Mouse (Mus musculus) fat pad, adult 2 months (tissue): ENCODE measurements around the gene Gm17949.
"Not testable (repeated sequence)": the region's sequence is repeated elsewhere in the genome, so short reads cannot be mapped to it uniquely, and the experiment has no call there.

Experiments used
- DNase-seq: peaks from one replicate; pipeline ENCODE4 v3.0.0-alpha.2; 2011; ENCODE audit warnings: low read depth, low spot score; ENCODE audit errors: extremely low read depth

Gene Gm17949

DNA sequence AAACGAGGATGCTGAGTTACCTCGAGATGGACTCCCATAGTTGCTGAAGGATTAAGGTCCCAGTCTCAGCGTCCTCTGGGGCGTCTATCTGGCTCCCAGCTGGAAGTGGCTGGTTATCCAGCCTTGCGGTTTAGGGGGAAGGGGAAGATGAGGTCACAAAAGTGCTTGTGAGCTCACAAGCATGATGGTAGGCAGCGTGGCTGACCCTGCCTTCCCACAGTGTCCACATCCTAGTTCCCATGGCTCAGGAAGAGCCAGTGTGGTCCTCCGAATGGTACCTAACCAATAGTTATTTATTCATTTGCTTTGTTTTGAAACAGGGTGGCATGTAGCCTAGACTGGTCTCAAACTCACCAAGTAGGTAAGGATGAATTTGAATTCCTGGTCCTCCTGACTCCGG, 30.3 kb downstream of the Gm17949 start, which contains the start of gene Slc25a41:
Slc25a41 (minus strand) TSS at position 101 of the 400 bp plus-strand sequence.
- no peak for DNase-seq

- DNase-seq: no peak
Measured at GRCm38 (mm10) chr17:57047406-57047805, 36.1 kb downstream of the Gm17949 start.

- DNase-seq: no peak
Measured at GRCm38 (mm10) chr17:57048816-57049215, 37.5 kb downstream of the Gm17949 start.

- not testable (repeated sequence) for DNase-seq
Measured at GRCm38 (mm10) chr17:57051679-57052078, 40.4 kb downstream of the Gm17949 start.

DNA sequence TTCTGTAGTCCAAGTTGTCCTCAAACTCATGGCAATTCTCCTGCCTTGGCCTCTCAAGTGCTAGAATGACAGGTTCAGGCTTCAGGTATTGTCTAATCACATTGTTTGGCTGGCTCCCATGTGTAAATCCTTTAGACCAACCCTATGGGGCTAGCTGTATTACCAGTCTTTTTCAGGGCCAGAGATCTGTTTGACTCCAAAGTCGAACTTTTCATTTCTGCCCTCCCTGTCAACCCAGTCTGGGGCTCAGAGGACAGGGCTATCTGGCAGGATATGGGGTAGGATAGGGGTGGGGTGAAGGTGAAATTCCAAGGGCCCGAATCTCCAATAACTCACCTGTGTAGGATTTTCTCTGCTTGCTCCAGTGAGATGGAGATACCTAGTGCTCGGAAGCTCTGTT, 45.0 kb downstream of the Gm17949 start:
- no peak for DNase-seq

- DNase-seq: no peak
Measured at GRCm38 (mm10) chr17:57058891-57059485, 47.7 kb downstream of the Gm17949 start, which contains the start of gene Crb3. Gene Crb3, plus strand, starts transcription at chr17:57059105.

- no peak for DNase-seq
Measured at GRCm38 (mm10) chr17:57059486-57059977, 48.3 kb downstream of the Gm17949 start, which contains the start of gene Slc25a23. Gene Slc25a23, minus strand, starts transcription at chr17:57059863.

DNA sequence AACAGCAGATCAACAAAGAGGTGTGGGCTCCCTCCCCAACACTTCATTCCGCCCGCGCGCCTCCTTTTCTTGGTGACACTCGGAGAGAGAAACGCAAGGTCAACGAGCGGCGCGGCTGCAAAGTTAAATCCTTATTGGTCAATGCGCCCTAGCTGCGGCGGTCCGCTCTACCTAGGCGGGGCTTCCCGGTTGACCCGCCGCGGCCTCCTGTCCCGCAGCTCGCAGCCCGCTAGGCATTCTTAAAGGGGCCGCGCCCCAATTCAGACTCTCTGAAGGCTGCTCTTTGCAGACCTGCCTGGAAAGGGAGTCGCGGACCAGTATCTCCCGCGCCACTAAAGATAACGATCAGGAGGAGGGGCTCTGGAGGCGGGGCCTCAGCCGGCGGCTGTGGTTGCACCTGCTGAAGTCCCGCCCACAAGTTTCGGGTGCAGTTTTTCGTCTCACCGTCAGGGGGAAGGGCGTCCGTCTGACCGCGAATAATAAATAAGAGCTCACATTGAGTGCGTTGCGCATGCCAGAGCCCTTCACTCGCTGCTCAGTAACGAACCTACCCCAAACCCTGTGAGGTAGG, 49.0 kb downstream of the Gm17949 start:
- peak; percentile 66 for DNase-seq

DNA sequence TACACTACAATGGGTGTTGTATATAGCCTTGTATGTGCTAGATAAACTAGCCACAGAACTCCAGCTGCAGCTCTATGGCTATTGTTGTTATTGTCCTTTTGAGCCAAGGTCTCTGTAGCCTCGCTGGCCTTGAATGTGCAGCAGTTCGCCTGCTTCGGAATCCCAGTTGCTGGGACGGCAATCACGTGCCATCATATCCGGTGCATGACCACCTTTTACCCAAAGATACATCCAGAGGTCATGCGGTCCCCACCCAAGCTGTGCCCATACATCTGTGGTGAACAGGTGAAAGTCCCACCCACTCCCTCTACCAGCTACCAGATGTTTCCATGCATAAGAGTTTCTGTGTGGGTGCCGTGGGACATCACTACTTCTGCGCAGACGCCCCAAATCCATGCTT, 49.8 kb downstream of the Gm17949 start:
- no peak for DNase-seq

DNA sequence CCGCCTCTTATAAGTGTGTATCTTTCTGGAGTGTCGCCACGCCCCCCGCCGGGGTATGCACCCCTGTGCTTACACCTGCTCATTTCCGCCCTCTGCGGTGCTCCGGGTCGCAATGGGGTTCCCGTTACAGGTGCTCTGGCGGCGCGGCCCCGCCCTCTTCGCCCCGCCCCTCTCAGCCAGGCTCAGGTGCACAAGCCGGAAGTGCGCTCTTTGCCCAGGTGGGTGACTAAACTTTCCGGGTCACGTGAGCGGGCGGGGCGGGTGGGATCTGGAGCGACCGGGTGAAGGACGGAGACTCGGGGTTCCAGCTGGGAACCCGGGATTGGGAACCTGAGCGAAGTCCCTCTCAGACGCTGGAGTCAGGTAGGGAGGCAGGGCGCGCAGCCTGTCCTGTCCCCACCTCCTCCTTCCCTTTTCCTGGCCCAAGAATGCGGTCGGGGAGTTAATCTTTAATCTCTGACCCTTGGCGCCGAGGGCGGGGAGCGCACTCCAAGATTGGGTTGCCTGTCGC, 50.8 kb downstream of the Gm17949 start:
- no peak for DNase-seq

GRCm38 (mm10) chr17:57062548-57062947, 51.3 kb downstream of the Gm17949 start:
- DNase-seq: no peak

- DNase-seq: no peak
Measured at GRCm38 (mm10) chr17:57063031-57063430, 51.8 kb downstream of the Gm17949 start.

GRCm38 (mm10) chr17:57066908-57067307, 55.6 kb downstream of the Gm17949 start:
- no peak for DNase-seq

- DNase-seq: no peak
Measured at GRCm38 (mm10) chr17:57070272-57070671, 59.0 kb downstream of the Gm17949 start.

GRCm38 (mm10) chr17:57070699-57071098, 59.4 kb downstream of the Gm17949 start:
- no peak for DNase-seq
